Mouse (Mus musculus) forebrain, postnatal 0 days (tissue): Measurements from ENCODE around the gene Cnst. TPM values are rescaled to one million over a fixed set of nuclear protein-coding genes. Genes with fewer than 3 reads are reported as not detected.
"Not testable (repeated sequence)": the region's sequence is repeated elsewhere in the genome, so short reads cannot be mapped to it uniquely, and the experiment has no call there.

Experiments used
- ATAC-seq: fragments of 200-750 bp; cut with Nextera tagmentation; 2 replicates; pipeline ENCODE4 v1.8.0; 2017; ENCODE audit warnings: mild to moderate bottlenecking, moderate library complexity
- DNase-seq: peaks from one replicate; pipeline ENCODE4 v3.0.0-alpha.2; 2015
- H3K27ac ChIP-seq: fragments of 300-500 bp; sonication (generic); 2 replicates; pipeline ENCODE4 v1.5.1; 2014; ENCODE audit warnings: low read depth, mild to moderate bottlenecking, antibody characterized with exemption, low read length, moderate library complexity, mixed read lengths
- H3K27me3 ChIP-seq: fragments of 300-500 bp; sonication (generic); 2 replicates; pipeline ENCODE4 v1.6.1; 2014; ENCODE audit warnings: mild to moderate bottlenecking, low read length, mixed read lengths; ENCODE audit not compliant: insufficient read depth
- H3K36me3 ChIP-seq: fragments of 300-500 bp; sonication (generic); 2 replicates; pipeline ENCODE4 v1.6.1; 2014; ENCODE audit warnings: mild to moderate bottlenecking, moderate library complexity; ENCODE audit not compliant: insufficient read depth
- H3K4me1 ChIP-seq: fragments of 300-500 bp; sonication (generic); 2 replicates; pipeline ENCODE4 v1.6.1; 2014; ENCODE audit warnings: antibody characterized with exemption; ENCODE audit not compliant: insufficient read depth
- H3K4me2 ChIP-seq: fragments of 300-500 bp; sonication (generic); 2 replicates; pipeline ENCODE4 v1.6.1; 2014; ENCODE audit warnings: low read depth, mild to moderate bottlenecking, moderate library complexity
- H3K4me3 ChIP-seq: fragments of 300-500 bp; sonication (generic); 2 replicates; pipeline ENCODE4 v1.5.1; 2014; ENCODE audit warnings: low read depth, low read length, mixed read lengths
- H3K9ac ChIP-seq: fragments of 300-500 bp; sonication (generic); 2 replicates; pipeline ENCODE4 v1.6.1; 2014; ENCODE audit warnings: mild to moderate bottlenecking
- H3K9me3 ChIP-seq: fragments of 300-500 bp; sonication (generic); 2 replicates; pipeline ENCODE4 v1.6.1; 2016; ENCODE audit warnings: low read length
- CTCF ChIP-seq: sonication (generic); IDR thresholded peaks from 2 replicates; pipeline ENCODE4 v1.5.1; 2016; ENCODE audit warnings: antibody characterized with exemption, control low read depth, low read depth
- WGBS: fragments of 180-500 bp; shearing (Covaris S2); extraction: QIAGEN DNeasy Blood & Tissue Kit; methylation state at CpG from one replicate; pipeline ENCODE4 v1.1.7; 2014; 5-methylcytosine and 5-hydroxymethylcytosine counted together
- polyA plus RNA-seq: library from polyadenylated mRNA; unstranded; fragments of >200 nt; fragmentation: Nextera tagmentation; extraction: Ambion mirVana; gene quantifications from 2 replicates; pipeline ENCODE4 v1.2.1, GENCODE M21; 2015
- total RNA-seq: library from RNA; depleted of rRNA; stranded (reverse); fragments of >200 nt; gene quantifications from 2 replicates; pipeline ENCODE4 v1.2.3, GENCODE M21; 2014

Cnst gene
- total and polyA plus RNA-seq, 2 experiments from 2014 or later: 12.8 to 28.5 TPM

GRCm38 (mm10) chr1:179644151-179644550 lies 98.0 kb downstream of the Cnst start:
- Histone ChIP-seq H3K4me3 (no peak overlapping the region), H3K9ac (no peak overlapping the region), H3K4me2 (no peak overlapping the region), H3K27me3 (no peaks in the 10 kb centered on the region), H3K9me3 (no peaks in the 10 kb centered on the region), H3K27ac (no peak overlapping the region), H3K36me3 (no peaks in the 10 kb centered on the region), H3K4me1 (no peaks in the 10 kb centered on the region)
- peak; percentile 17; the same call in 1 of the 2 replicates for ATAC-seq
- WGBS: 43% methylated on average over 3 of the region's 3 CpGs
- no peak for TF ChIP-seq CTCF
- peak; percentile 26 for DNase-seq

GRCm38 (mm10) chr1:179645101-179645979 lies 99.2 kb downstream of the Cnst start:
- Histone ChIP-seq H3K4me2 (peak overlapping the region; percentile 47), H3K4me1 (no peaks in the 10 kb centered on the region), H3K9ac (no peak overlapping the region), H3K36me3 (no peaks in the 10 kb centered on the region), H3K4me3 (peak overlapping the region; percentile 26; the same call in 1 of the 2 replicates), H3K9me3 (no peaks in the 10 kb centered on the region), H3K27me3 (no peaks in the 10 kb centered on the region), H3K27ac (no peak overlapping the region)
- WGBS: 65% methylated on average over 13 of the region's 13 CpGs
- ATAC-seq: peak; percentile 89
- DNase-seq: peak; percentile 84
- TF ChIP-seq CTCF: peak; percentile 86

GRCm38 (mm10) chr1:179645980-179646268 lies 99.8 kb downstream of the Cnst start:
- TF ChIP-seq CTCF: no peak
- H3K27ac ChIP-seq: no peak overlapping the region
- H3K36me3 ChIP-seq: no peaks in the 10 kb centered on the region
- H3K4me1 ChIP-seq: no peaks in the 10 kb centered on the region
- H3K4me3 ChIP-seq: peak overlapping the region; percentile 26; the same call in 1 of the 2 replicates
- H3K4me2 ChIP-seq: peak overlapping the region; percentile 47
- DNase-seq: no peak
- 31% methylated on average over 4 of the region's 4 CpGs for WGBS
- no peaks in the 10 kb centered on the region for H3K9me3 ChIP-seq
- no peak overlapping the region for H3K9ac ChIP-seq
- peak; percentile 32; the same call in 1 of the 2 replicates for ATAC-seq
- H3K27me3 ChIP-seq: no peaks in the 10 kb centered on the region

- H3K9ac ChIP-seq, H3K36me3 ChIP-seq, H3K4me3 ChIP-seq, H3K9me3 ChIP-seq, H3K4me1 ChIP-seq, H3K27ac ChIP-seq, H3K27me3 ChIP-seq, H3K4me2 ChIP-seq: not testable (repeated sequence)
- DNase-seq (peak; percentile 47), ATAC-seq (peak; percentile 28; the same call in 1 of the 2 replicates)
- 58% methylated on average over 4 of the region's 5 CpGs for WGBS
These were observed 102.5 kb downstream of the Cnst start for GRCm38 (mm10) chr1:179648678-179649077.

GRCm38 (mm10) chr1:179649324-179649723 lies 103.2 kb downstream of the Cnst start:
- no peak for DNase-seq
- Histone ChIP-seq H3K27ac (no peak overlapping the region), H3K4me3 (no peak overlapping the region), H3K9me3 (no peaks in the 10 kb centered on the region), H3K4me1 (no peaks in the 10 kb centered on the region), H3K27me3 (no peaks in the 10 kb centered on the region), H3K36me3 (no peaks in the 10 kb centered on the region), H3K9ac (no peak overlapping the region), H3K4me2 (no peak overlapping the region)
- 68% methylated on average over 3 of the region's 3 CpGs for WGBS
- no peak for TF ChIP-seq CTCF
- no peak for ATAC-seq

- WGBS: 82% methylated on average over 4 of the region's 4 CpGs
- Histone ChIP-seq H3K27me3 (no peaks in the 10 kb centered on the region), H3K36me3 (no peaks in the 10 kb centered on the region), H3K4me3 (no peak overlapping the region), H3K4me1 (no peaks in the 10 kb centered on the region), H3K27ac (no peak overlapping the region), H3K4me2 (no peak overlapping the region), H3K9ac (no peak overlapping the region), H3K9me3 (no peaks in the 10 kb centered on the region)
- ATAC-seq: no peak
- no peak for TF ChIP-seq CTCF
- no peak for DNase-seq
These were observed 104.1 kb downstream of the Cnst start for GRCm38 (mm10) chr1:179650284-179650683.

GRCm38 (mm10) chr1:179651224-179651623 lies 105.1 kb downstream of the Cnst start:
- H3K27ac ChIP-seq: no peak overlapping the region
- no peaks in the 10 kb centered on the region for H3K36me3 ChIP-seq
- H3K27me3 ChIP-seq: no peaks in the 10 kb centered on the region
- TF ChIP-seq CTCF: no peak
- H3K4me3 ChIP-seq: no peak overlapping the region
- H3K4me1 ChIP-seq: no peaks in the 10 kb centered on the region
- H3K9ac ChIP-seq: no peak overlapping the region
- WGBS: 65% methylated on average over 5 of the region's 5 CpGs
- H3K9me3 ChIP-seq: no peaks in the 10 kb centered on the region
- ATAC-seq: no peak
- no peak for DNase-seq
- no peak overlapping the region for H3K4me2 ChIP-seq
